Mouse (Mus musculus) spleen, postnatal 10 days (tissue): ENCODE measurements around the gene Tsga10ip.
A peak's percentile ranks its signal among the peaks of the same experiment; 100 is the strongest.
"Not testable (repeated sequence)": the region's sequence is repeated elsewhere in the genome, so short reads cannot be mapped to it uniquely, and the experiment has no call there.

ENCODE experiments used
- DNase-seq, 2 experiments: peaks; one replicate each; pipeline ENCODE4 v3.0.0; 2021 to 2022; ENCODE audit warnings: low spot score in 2 of 2

Tsga10ip gene

DNA sequence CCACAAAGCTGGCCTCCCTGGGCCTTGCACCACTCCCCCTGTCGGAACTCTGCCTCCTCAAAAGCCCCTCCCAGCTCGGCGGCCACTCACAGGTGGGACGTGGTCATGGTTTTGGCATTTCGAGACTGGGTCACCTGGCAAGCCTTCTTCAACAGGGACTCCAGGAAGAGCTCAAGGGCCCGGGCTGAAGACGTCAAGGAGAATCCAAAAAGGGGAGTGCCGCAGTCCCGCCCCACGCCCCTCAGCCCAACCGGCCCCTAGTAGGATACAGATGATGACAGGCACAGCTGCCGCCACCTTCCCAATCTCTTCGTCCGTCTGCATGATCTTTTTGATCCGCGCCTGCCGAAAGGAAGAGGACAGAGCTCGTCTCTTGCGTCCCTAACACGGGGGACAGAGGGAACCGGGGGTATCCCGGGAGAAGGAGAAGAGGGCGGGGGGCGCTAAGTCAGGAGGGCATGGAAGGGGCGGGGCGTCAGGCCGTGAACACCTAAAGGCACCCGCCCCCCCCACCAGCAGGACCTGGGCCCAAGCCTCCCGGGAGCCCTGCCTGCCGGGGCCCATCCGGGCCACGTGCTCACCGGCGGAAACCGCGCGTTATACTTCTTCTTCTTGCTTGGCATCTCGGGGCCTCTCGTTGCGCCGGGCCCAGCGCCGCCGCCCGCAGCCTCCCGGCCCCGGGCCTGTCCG is 21.9 kb upstream of the Tsga10ip start:
- peak; percentile 70 to 79 for DNase-seq

DNA sequence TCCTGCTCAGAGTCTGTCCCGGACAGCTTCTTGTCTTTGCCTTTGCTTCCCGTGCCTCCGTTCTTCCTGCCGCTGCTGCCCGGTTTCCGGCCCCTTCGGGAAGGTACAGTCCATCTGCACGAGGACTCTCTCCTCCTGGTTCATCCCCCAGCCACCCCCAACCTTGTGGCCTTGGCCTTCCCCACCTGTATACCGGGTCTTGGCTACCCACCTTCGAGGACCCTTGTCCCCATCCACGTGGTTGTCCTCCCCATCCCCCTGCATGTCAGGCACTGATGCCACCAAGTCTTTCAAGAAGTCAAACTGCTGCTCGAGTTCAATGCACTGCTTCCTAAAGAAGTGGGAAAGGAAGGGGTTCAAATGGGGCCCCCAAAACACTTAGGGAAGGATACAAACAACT is 21.2 kb upstream of the Tsga10ip start:
- no peak for DNase-seq

DNA sequence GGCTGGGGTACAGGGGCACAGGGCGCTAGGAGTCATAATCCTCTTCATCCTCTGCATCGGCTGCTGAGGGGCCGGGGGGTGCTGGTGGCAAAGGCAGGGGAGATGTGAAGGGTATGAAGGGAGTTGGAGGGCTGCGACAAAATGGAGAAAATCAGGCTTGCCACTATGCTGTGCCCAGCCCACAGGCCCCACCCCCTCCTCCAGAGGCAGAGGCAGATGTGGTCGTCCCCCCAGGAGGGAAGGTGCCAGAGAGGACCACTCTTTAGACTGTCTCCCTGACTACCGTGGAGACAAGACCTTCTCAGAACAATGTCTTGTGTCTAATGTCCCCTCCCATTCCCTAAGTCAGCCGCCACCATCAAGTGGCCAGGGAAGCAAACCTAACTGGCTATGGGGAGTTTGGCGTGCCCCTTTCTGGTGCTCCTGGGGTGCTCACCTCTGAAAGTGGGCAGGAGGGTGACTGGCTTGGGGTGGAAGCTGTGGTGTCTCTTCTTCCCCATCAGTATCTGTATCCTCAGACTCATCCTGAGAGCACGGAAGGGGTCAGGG is 20.6 kb upstream of the Tsga10ip start:
- DNase-seq = no peak

DNA sequence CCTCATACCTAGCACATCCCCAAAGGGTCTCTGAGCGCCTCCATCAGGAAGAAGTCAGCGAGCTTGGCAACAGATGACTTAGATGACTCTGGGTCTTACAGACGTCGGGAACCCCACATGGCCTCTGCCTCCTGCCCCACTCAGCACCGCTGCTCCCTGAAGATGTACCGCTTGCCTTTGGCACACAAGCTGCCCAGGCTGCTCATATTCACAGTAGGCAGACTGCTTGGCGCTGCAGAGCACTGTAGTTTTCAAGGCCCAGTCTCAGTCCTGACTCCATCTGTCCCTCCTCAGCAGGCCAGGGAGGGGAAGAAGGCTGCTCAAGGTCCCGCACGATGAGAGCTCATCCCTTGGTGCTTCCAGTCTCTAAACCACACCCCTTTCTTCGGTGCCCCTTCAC is 19.9 kb upstream of the Tsga10ip start:
- DNase-seq = no peak

DNA sequence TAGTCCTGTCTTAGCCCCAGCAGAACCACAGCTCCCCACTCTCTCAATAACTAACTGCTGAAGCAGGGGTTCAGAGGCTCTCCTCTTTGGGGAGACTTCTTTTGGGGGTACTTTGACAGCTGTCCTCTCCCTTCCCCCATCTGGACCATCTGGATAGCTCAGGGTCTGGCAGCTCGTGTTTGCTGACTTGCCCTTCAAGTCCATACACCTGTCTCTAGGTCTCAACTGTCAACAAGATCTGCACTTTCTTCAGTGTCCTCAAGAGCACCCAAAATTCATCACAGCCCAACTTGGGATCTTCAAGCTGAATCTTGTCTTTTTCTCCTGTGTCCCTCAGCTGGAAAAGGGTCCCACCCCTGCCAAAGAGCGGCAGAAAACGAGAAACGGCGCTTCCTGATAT is 19.5 kb upstream of the Tsga10ip start:
- DNase-seq = no peak

DNA sequence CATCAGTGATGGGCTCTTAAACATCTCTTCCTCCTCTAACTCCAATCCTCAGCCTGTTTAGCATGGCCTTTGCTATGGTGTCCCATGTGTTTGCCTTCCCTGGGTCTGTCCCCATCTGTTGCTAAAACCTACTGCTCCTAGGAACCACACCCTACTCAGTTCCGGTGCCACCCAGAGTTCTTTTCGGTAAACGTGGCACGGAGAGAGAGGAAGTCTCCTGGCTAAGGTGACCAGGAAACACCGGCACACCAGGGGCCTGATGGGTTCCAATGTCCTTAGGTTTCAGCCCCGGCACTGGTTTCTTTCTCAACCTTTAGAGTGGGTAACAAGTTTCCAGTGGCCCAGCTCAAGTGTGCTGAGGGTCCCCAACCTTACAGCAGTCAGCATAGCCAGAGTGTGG is 18.3 kb upstream of the Tsga10ip start:
- DNase-seq = no peak

DNA sequence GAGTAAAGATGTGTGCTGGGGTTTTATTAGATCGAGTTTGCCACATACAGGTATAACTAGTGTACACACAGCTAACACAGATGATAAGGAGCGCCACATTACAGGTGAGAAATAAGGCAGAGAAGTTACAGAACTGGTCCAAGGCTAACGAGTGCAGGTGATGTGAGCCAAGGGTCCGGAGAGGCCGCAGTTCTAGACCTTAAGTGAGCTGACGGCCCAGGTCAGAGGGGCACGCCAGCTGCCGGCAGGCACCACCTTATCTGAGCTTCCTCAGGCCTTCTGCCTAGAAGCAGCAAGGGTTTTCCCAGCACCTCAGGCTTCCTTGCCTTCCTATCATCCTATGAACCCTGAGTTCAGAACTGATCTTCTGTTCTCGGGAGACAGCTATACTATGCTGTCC is 17.3 kb upstream of the Tsga10ip start:
- no peak for DNase-seq

DNA sequence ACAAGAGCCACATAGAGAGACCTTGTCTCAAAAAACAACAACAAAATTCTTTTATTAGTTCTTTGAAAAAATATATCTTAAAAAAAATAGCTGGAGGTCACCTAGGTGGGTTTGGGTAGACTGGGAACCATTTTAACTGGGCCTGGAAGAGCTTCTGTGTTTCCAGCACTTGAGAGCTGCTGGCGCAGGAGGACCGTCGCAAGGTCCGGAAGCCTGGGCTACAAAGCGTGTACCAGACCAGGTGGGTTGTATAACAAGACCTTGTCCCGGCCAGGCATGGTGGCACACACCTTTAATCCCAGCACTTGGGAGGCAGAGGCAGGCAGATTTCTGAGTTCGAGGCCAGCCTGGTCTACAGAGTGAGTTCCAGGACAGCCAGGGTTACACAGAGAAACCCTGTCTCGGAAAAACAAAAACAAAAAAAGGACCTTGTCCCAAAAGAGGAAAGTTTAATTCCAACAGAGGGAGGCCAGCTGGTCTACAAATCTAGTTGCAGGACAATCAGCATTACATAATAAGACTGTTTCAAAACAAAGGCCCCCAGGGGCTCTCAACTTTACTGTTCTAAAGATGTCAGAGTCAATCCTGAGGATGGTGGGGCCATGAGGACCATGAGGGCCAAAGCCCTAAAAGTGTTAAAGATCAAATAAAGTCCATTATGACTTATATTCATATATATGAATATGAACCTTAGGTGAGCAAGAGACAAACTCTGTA is 16.6 kb upstream of the Tsga10ip start:
- no peak for DNase-seq

DNA sequence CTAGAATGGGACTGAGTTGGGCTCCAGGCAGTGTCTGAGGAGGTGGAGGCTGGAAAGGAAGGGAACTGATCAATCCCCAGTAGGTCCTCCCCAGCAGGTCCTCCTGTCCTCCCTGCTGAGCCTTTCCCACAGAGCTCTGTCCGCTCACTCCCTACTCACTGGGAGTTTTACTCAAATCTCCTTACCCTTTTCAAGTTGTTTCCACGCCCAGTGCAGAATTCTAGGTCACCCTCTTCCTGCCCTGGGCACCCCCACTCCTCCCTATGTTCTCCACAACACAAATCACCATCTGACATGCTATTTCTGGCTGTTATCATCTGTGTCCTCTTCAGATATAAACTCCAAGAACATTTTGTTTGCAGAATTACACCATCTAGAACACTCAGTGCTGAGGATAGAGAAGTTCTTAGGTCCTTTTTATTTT is 12.2 kb upstream of the Tsga10ip start:
- DNase-seq = no peak

DNA sequence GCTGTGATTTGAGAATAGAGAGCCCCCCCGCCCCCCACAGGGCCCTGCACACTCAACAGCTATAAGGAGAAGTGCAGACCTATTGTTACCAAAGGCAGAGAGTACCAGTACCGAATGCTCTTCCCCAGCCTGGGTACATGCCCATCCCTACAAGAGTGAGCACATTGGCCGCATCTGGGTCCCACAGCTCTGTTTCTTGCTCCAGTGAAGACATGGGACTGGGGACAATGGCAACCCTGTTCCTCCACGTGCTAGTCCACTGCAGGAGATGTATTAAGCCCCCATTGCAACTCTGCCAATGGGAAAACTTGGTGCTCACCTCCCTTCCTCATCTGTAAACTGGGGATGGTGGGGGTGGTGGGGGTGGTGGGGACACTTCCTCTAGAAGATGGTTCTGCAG is 11.5 kb upstream of the Tsga10ip start:
- DNase-seq = no peak

DNA sequence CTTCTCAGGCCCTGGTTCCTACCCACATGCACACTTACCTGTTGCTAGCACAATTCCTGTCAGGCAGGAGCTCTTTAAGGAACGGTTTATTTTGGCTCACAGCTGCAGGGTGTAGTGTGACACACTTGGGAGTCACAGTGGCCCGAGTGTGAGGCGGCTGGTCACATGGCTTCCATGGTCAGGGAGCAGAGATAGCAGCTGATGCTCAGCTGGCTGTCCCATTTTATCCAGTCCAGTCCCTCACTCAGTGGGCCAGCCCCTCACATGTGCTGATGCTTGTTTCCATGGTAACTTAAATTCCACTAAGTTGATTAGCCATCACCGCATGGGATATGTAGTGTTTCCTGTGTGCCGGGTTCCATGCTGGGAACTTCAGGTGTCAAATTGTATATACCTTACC is 9.6 kb upstream of the Tsga10ip start:
- no peak for DNase-seq

DNA sequence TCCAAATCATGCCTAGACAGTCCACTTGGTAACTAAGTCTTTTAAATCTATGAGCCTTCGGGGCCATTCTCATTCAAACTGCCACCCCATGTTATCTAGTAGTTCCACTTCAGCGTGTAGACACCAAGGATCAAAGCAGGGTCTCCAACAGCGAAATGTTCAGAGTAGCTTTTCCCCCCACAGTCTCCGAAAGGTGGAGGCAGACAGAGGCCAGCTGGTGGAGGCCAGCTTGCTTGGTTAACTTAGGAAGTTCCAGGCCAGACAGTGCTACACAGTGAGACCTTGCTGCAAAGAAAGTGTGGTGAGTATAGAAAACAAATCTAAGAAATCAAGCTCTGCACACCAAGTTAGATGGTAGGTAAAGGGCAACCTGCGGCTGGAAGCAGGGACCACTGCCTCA is 8.3 kb upstream of the Tsga10ip start:
- no peak for DNase-seq

DNA sequence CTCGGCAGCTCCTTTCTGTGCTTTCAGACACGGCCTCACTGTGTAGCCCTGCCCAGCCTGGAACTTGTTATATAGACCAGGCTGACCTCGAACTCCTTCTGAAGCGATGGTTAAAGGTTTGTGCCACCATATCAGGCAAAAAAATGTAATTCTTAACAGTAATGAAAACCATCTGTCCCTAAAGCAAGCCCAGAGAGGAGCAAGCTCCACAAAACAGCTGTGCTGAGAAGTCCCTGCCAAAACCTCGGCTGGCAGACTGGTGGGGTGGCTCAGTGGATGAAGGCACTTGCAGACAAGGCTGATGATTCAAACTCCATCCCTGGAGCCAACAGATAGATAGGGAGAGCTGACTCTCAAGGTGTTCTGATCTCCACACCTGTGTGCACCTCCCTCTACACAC is 6.7 kb upstream of the Tsga10ip start:
- peak in 1 of 2 experiments; percentile 20 for DNase-seq

DNA sequence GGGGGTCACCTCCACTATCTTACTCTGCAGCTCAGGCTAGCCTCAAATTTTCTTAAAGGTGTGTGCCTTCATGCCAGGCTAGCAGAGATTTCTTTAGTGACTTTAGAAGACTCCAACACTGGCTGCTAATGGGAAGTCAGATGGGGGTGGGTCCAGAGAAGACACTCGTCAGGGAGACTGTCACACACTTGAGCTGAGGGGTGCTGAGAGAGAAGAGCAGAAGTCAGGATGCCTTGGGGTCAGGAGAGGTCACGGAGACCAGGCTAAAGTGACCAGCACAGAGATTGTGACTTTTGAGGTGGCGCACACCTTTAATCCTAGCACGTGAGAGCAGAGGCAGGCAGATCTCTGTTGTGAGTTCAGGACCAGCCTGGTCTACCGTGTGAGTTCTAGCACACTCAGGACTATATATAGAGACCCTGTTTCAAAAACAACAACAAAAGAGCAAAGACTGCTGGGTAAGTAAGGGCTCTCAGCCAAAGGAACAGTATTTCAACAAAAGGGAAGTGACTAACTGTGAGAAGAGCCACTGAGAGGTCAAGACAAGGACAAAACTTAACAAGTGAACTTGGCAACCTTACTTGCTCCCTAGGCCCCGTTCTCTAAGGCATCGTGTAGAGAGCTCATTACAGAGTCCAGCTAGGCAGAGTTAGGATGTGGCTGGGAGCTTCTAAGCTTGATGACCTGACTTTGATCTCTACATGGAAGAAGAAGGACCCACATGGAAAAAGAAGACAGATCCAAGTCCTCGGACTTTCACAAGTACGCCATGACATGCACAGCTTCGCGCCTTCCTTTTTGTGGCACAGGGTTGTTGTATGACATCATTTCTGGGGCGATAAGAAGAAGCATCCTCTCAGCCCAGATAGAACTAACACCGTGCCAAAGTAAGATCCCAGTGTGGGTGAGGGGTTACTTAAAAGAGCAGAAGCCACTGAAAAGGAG is 6.0 kb upstream of the Tsga10ip start:
- DNase-seq = peak in 1 of 2 experiments; percentile 17

DNA sequence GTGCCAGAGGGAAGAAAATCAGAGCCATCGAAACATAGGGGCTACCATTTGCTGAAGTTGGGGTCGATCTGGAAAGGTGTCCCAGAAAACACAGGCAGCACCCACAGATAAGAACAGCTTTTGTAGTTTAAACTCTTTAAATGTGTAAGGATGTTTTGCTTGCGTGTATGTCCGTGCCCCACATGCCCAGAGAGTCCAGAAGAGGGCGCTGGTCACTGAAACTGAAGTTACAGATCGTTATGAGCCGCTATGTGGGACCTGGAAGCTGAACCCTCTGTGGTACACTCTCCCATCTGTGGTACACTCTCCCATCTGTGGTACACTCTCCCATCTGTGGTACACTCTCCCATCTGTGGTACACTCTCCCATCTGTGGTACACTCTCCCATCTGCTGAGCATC is 4.8 kb upstream of the Tsga10ip start:
- peak; percentile 55 to 82 for DNase-seq

DNA sequence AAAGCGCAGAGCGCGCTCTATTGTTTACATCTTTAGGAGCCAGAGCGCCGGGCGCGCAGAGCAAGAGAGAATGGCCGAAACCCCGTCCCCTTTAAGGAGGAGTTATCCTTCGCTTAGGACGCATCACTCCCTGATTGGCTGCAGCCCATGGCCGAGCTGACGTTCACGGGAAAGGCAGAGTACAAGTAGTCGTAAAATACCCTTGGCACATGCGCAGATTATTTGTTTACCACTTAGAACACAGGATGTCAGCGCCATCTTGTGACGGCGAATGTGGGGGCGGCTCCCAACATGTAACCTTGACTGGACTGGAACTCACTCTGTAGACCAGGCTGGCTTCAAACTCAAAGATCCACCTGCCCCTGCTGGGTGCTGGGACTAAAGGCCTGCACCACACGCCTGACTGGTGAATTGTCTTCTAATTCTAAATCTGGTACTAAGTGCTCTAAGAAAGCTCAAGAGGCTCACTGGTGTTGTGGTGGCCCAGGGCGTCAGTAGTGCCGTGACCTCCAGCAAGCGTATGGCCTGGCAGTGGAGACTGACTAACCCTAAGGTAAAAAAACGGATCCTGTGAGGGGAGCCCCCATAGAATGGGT is 4.3 kb upstream of the Tsga10ip start:
- peak; percentile 41 to 56 for DNase-seq

DNA sequence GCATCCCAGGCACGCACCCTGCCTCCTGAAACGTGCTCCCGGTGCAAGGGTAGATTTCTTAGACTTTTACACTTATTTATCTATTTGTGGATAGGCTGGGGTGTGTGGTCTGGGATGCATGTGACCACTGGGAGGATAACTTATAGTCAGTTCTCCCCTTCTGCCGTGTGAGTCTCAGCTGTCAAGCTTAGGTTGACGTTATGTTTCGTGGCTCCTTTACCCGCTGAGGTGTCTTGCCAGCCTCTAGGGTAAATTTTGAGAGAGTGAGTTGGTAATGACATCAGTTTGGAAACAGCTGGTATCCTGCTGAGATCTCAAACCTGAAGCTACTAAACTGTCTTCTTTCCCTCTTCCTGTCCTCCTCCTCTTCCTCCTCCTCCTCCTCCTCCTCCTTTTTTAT is 3.6 kb upstream of the Tsga10ip start:
- peak in 1 of 2 experiments; percentile 16 for DNase-seq

DNA sequence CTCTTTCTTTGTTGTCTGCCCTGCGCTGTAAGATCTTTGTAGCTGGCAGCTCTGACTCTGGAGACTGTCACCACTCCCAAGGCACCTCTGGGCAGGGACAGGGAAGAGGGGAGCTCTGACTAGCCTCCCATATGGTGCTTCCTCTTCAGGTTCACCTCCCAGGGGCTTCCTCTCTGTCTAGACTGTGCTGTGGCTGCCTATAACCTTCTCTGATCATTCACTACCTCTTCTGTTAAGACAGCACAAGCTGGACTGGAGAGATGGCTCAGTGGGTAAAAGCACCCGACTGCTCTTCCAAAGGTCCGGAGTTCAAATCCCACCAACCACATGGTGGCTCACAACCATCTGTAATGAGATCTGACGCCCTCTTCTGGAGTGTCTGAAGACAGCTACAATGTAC is 1.3 kb downstream of the Tsga10ip start:
- not testable (repeated sequence) for DNase-seq

DNA sequence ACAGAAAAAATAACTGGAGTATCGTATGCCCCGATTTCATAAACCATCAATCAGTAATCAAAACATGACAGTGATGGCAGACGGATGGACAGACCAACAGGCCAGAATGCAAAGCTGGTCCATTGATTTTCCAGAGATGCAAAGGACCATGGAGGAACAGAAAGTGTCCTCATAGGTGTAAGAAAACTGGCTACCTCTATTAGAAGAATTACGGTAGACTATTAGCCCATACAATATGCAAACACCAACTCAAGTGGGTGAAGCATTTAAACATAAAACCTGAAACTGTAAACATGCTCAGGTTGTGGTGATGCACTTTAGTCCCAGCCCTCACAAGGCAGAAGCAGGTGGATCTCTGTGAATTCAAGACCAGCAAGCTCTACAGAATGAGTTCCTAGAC is 7.0 kb downstream of the Tsga10ip start:
- no peak for DNase-seq

DNA sequence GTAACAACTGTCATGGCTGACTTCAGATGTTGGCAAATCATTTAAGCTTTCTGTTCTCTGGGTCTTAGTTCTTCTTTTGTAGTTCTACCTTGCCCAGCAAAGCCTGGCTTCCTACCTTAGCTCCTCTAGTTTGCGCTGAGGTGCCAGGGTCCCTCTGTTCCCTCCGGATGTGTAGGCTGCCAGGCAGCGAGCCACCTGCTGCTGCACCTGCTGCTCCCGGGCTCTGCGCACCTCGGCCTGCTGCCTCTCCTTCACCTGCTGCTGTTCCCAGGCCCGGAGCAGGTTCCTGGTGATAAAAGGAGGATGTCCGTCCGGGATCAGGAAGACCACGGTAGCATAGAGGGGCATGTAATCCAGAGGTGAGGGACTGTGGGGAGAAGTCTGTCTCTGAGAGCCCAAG is 8.2 kb downstream of the Tsga10ip start:
- DNase-seq = no peak

DNA sequence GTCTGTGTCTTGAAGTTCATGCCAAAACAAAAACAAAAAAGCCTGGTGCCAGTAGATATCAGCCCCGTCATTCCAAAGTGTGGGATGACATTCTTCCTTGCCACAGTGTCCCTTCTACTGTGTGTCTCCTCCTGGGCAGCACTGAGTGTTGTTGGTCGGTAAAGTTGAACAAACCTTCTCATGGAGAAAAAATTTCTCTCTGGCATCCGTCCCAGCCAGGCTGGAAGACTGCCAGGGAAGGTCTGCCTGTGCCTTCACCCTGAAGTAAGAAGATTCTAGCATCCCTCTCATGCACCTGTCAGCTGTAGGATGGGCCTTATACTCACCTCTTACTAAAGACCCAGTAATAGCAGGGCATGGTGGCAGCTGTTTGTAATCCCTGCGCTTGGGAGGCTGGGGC is 9.4 kb downstream of the Tsga10ip start:
- no peak for DNase-seq

DNA sequence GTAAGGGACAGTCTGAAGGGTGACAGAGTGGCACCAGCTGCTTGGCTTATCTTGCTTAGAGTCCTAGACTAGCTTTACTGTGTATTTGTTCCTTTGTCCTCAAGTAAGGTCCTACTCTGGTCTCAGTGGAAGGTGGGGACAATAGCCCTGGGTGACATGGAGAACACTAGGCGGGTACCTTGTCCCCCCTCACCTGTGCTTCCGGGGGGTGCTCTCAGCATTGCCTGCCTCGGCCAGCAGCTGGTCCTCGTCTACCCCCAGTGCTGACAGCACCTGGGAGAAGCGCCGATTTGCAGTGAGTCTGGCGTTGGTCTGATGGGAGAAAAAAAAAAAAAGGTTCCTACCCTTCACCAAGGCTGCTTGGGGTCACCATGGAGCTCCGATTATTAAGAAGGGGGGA is 11.9 kb downstream of the Tsga10ip start:
- no peak for DNase-seq
